ENCODE assay signal across 15 mouse cellular contexts in genomic region chr4:110155954-110156353, GRCm38 (mm10).
"Had no signal": no experiment of that assay in that cellular context is flagged by ENCODE, and none has a peak within 500 bp of the region (broad histone marks: within the 10 kb centered on the region; RNA-seq: fewer than 3 reads in every experiment).

No protein-coding gene starts in this region.

- H3K27ac ChIP-seq: left cerebral cortex, adult 2 months; limb, embryonic 12.5 days; liver, embryonic 13.5 days; lung, embryonic 15.5 days; macrophage; stomach, postnatal 0 days had no signal

- H3K4me1 ChIP-seq: liver, embryonic 13.5 days; megakaryocyte, embryonic 14.5 days had no signal

- H3K27me3 ChIP-seq: limb, embryonic 12.5 days; liver, embryonic 13.5 days; lung, embryonic 15.5 days had no signal

- H3K9ac ChIP-seq: limb, embryonic 12.5 days; liver, embryonic 13.5 days; liver, postnatal 0 days; lung, embryonic 15.5 days had no signal

- H3K4me3 ChIP-seq: left cerebral cortex, adult 2 months; limb, embryonic 12.5 days; liver, embryonic 13.5 days; lung, embryonic 15.5 days; megakaryocyte, embryonic 14.5 days had no signal

- H3K4me2 ChIP-seq: limb, embryonic 12.5 days; liver, embryonic 13.5 days; lung, embryonic 15.5 days had no signal

- H3K9me3 ChIP-seq: limb, embryonic 12.5 days; liver, embryonic 13.5 days; lung, embryonic 15.5 days; megakaryocyte, embryonic 14.5 days had no signal

- ATAC-seq: intestine, postnatal 0 days; liver, postnatal 0 days had no signal

- DNase-seq: kidney, adult 8-10 months; kidney, postnatal 25 days; liver; liver, embryonic 13.5 days; liver, postnatal 0 days; lung, postnatal 14 days; thymus, adult 18-20 months; thymus, postnatal 14 days had no signal

- H3K36me3 ChIP-seq: limb, embryonic 12.5 days; liver, embryonic 13.5 days; lung, embryonic 15.5 days had no signal
